Mouse (Mus musculus) heart, embryonic 11.5 days (tissue): ENCODE results near the gene 4933406M09Rik. TPM values are rescaled to one million over a fixed set of nuclear protein-coding genes. Genes with fewer than 3 reads are reported as not detected.

Source experiments
- ATAC-seq: fragments of 200-750 bp; cut with Nextera tagmentation; replicated peaks from 2 replicates; pipeline ENCODE4 v1.8.0; 2017; ENCODE audit warnings: moderate library complexity; ENCODE audit not compliant: insufficient number of reproducible peaks, low FRiP score, low TSS enrichment
- H3K27ac ChIP-seq: fragments of 300-500 bp; sonication (generic); 2 replicates; pipeline ENCODE4 v1.5.1; 2014; ENCODE audit warnings: mild to moderate bottlenecking, low read depth, low read length
- H3K27me3 ChIP-seq: fragments of 300-500 bp; sonication (generic); 2 replicates; pipeline ENCODE4 v1.6.1; 2014; ENCODE audit warnings: mild to moderate bottlenecking, low read length, mixed read lengths; ENCODE audit not compliant: control insufficient read depth, insufficient read depth
- H3K36me3 ChIP-seq: fragments of 300-500 bp; sonication (generic); 2 replicates; pipeline ENCODE4 v1.6.1; 2014; ENCODE audit warnings: mild to moderate bottlenecking, low read length, moderate library complexity, mixed read lengths; ENCODE audit not compliant: control insufficient read depth, insufficient read depth
- H3K4me1 ChIP-seq: fragments of 300-500 bp; sonication (generic); 2 replicates; pipeline ENCODE4 v1.6.1; 2014; ENCODE audit warnings: low read length; ENCODE audit not compliant: control insufficient read depth, insufficient read depth
- H3K4me2 ChIP-seq: fragments of 300-500 bp; sonication (generic); 2 replicates; pipeline ENCODE4 v1.6.1; 2014; ENCODE audit warnings: mild to moderate bottlenecking, moderate library complexity
- H3K4me3 ChIP-seq: fragments of 300-500 bp; sonication (generic); 2 replicates; pipeline ENCODE4 v1.5.1; 2014; ENCODE audit warnings: low read depth, low read length
- H3K9ac ChIP-seq: fragments of 300-500 bp; sonication (generic); 2 replicates; pipeline ENCODE4 v1.6.1; 2014; ENCODE audit warnings: mild to moderate bottlenecking, low read depth, low read length, moderate library complexity
- H3K9me3 ChIP-seq: fragments of 300-500 bp; sonication (generic); replicated peaks from 2 replicates; pipeline ENCODE4 v1.6.1; 2016; ENCODE audit warnings: low read length; ENCODE audit not compliant: control insufficient read depth
- WGBS: fragments of 180-500 bp; shearing (Covaris S2); extraction: QIAGEN DNeasy Blood & Tissue Kit; methylation state at CpG from one replicate; pipeline ENCODE4 v1.1.7; 2014; ENCODE audit not compliant: insufficient replicate concordance; 5-methylcytosine and 5-hydroxymethylcytosine counted together
- polyA plus RNA-seq: library from polyadenylated mRNA; unstranded; fragments of >200 nt; fragmentation: Nextera tagmentation; extraction: Ambion mirVana; gene quantifications from 2 replicates; pipeline ENCODE4 v1.2.1, GENCODE M21; 2014

The 4933406M09Rik gene
- polyA plus RNA-seq, 1 experiment from 2014 or later, result not detected

GRCm38 (mm10) chr1:134433473-134433872 is 47.7 kb downstream of the 4933406M09Rik start:
- Histone ChIP-seq H3K4me2 (no peak overlapping the region), H3K4me1 (no peaks in the 10 kb centered on the region), H3K9ac (no peak overlapping the region), H3K36me3 (peaks cover 16% of the 10 kb centered on the region), H3K27me3 (no peaks in the 10 kb centered on the region), H3K4me3 (no peak overlapping the region), H3K9me3 (no peaks in the 10 kb centered on the region), H3K27ac (no peak overlapping the region)
- 87% methylated on average over 4 of the region's 4 CpGs for WGBS
- no peak for ATAC-seq

DNA sequence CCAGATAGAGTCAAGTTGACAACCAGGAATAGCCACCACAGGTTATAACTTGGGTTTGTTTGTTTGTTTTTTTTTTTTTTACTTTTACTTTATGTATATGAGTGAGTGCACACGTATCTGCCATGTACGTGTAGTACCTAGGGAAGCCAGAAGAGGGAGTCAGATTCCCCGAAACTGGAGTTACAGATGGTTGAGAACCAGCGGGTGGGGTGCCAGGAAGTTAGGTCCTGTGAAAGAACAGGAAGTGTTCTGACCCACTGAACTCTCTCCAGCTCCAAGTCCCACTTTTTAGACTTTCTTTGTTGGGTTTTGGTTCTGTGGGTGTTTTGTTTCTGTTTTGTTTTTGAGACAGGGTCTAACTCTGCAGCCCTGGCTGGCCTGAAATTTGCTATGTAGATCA is 49.7 kb downstream of the 4933406M09Rik start:
- H3K9ac ChIP-seq, result no peak overlapping the region
- H3K9me3 ChIP-seq, result no peaks in the 10 kb centered on the region
- H3K36me3 ChIP-seq, result peaks cover 6% of the 10 kb centered on the region; the same call in 1 of the 2 replicates
- H3K4me1 ChIP-seq, result no peaks in the 10 kb centered on the region
- no peak for ATAC-seq
- no peak overlapping the region for H3K4me2 ChIP-seq
- no peak overlapping the region for H3K4me3 ChIP-seq
- 34% methylated on average over 4 of the region's 4 CpGs for WGBS
- no peaks in the 10 kb centered on the region for H3K27me3 ChIP-seq
- H3K27ac ChIP-seq, result no peak overlapping the region

DNA sequence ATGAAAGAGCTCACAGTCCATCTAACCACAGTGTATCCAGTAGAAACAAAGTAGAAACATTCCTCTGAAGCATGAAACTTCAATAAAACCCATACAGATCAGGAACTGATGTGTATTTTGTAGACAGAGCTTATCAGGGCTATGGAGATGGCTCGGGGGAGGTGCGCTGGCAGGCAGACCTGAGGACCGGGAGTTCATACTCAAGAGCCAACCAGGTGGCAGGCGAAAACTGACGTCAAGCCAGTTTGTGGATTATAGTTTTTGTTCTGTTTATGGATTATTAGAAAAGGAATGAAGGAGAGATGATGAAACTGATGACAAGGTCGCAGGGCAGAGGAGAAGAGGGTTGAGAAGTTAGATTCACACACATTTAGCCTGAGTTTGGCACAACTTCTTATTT is 54.7 kb downstream of the 4933406M09Rik start:
- no peaks in the 10 kb centered on the region for H3K4me1 ChIP-seq
- no peaks in the 10 kb centered on the region for H3K36me3 ChIP-seq
- no peak overlapping the region for H3K27ac ChIP-seq
- no peaks in the 10 kb centered on the region for H3K27me3 ChIP-seq
- ATAC-seq, result no peak
- H3K4me3 ChIP-seq, result no peak overlapping the region
- no peak overlapping the region for H3K4me2 ChIP-seq
- WGBS, result 90% methylated on average over 6 of the region's 6 CpGs
- no peak overlapping the region for H3K9ac ChIP-seq
- H3K9me3 ChIP-seq, result no peaks in the 10 kb centered on the region

Other genes starting within 250 kb of the 4933406M09Rik start
- 1.5 and 1.9 TPM in 2 replicates for gene Chil1, start 203.8 kb upstream of the 4933406M09Rik start, polyA plus RNA-seq
- 1.0 and 1.2 TPM in 2 replicates for gene Mybph, start 192.5 kb upstream of the 4933406M09Rik start, polyA plus RNA-seq
- 4.4 and 6.7 TPM in 2 replicates for gene Adora1, start 150.5 kb upstream of the 4933406M09Rik start, polyA plus RNA-seq
- 3.7 and 4.2 TPM in 2 replicates for gene Myog, start 96.0 kb upstream of the 4933406M09Rik start, polyA plus RNA-seq
- 9.4 and 9.7 TPM in 2 replicates for gene Ppfia4, start 53.0 kb upstream of the 4933406M09Rik start, polyA plus RNA-seq
- gene Tmem183a, start 24.0 kb upstream of the 4933406M09Rik start, polyA plus RNA-seq, result 75.1 and 78.8 TPM in 2 replicates
- gene Cyb5r1, start 19.6 kb downstream of the 4933406M09Rik start, polyA plus RNA-seq, result 35.2 and 36.9 TPM in 2 replicates
- gene Adipor1, start 29.4 kb downstream of the 4933406M09Rik start, polyA plus RNA-seq, result 129 and 130 TPM in 2 replicates
- 15.5 and 22.2 TPM in 2 replicates for gene Klhl12, start 69.6 kb downstream of the 4933406M09Rik start, polyA plus RNA-seq
- 35.3 and 37.9 TPM in 2 replicates for gene Rabif, start 108.7 kb downstream of the 4933406M09Rik start, polyA plus RNA-seq
- not detected in 2 replicates for gene Mgat4e, start 163.7 kb downstream of the 4933406M09Rik start, polyA plus RNA-seq
- gene Kdm5b, start 174.2 kb downstream of the 4933406M09Rik start, polyA plus RNA-seq, result 34.9 and 35.9 TPM in 2 replicates